Mouse (Mus musculus) limb, embryonic 15.5 days (tissue): ENCODE data around the gene Sun5. TPM values are rescaled to one million over a fixed set of nuclear protein-coding genes. Genes with fewer than 3 reads are reported as not detected.

Experiments used
- ATAC-seq: fragments of 200-750 bp; cut with Nextera tagmentation; 2 replicates; pipeline ENCODE4 v1.8.0; 2017; ENCODE audit warnings: low read depth, moderate TSS enrichment; ENCODE audit not compliant: insufficient number of reproducible peaks, low FRiP score, low TSS enrichment
- H3K27ac ChIP-seq: fragments of 300-500 bp; sonication (generic); 2 replicates; pipeline ENCODE4 v1.5.1; 2015; ENCODE audit warnings: moderate library complexity, mild to moderate bottlenecking, inconsistent platforms
- H3K27me3 ChIP-seq: fragments of 300-500 bp; sonication (generic); 2 replicates; pipeline ENCODE4 v1.6.1; 2015; ENCODE audit warnings: inconsistent platforms
- H3K36me3 ChIP-seq: fragments of 300-500 bp; sonication (generic); 2 replicates; pipeline ENCODE4 v1.6.1; 2015; ENCODE audit warnings: inconsistent platforms
- H3K4me1 ChIP-seq: fragments of 300-500 bp; sonication (generic); 2 replicates; pipeline ENCODE4 v1.6.1; 2015; ENCODE audit warnings: inconsistent platforms
- H3K4me2 ChIP-seq: fragments of 300-500 bp; sonication (generic); 2 replicates; pipeline ENCODE4 v1.6.1; 2015; ENCODE audit warnings: mild to moderate bottlenecking, inconsistent platforms
- H3K4me3 ChIP-seq: fragments of 300-500 bp; sonication (generic); 2 replicates; pipeline ENCODE4 v1.5.1; 2015; ENCODE audit warnings: mild to moderate bottlenecking, inconsistent platforms
- H3K9ac ChIP-seq: fragments of 300-500 bp; sonication (generic); 2 replicates; pipeline ENCODE4 v1.6.1; 2015; ENCODE audit warnings: inconsistent platforms
- H3K9me3 ChIP-seq: fragments of 300-500 bp; sonication (generic); 2 replicates; pipeline ENCODE4 v1.6.1; 2016; ENCODE audit warnings: inconsistent platforms
- WGBS: fragments of 180-500 bp; shearing (Covaris S2); methylation state at CpG from one replicate; pipeline ENCODE4 v1.1.7; 2015; 5-methylcytosine and 5-hydroxymethylcytosine counted together
- polyA plus RNA-seq: library from polyadenylated mRNA; unstranded; fragments of >200 nt; fragmentation: Nextera tagmentation; extraction: Ambion mirVana; gene quantifications from 2 replicates; pipeline ENCODE4 v1.2.1, GENCODE M21; 2015

Gene Sun5
- not detected in 2 replicates for polyA plus RNA-seq

DNA sequence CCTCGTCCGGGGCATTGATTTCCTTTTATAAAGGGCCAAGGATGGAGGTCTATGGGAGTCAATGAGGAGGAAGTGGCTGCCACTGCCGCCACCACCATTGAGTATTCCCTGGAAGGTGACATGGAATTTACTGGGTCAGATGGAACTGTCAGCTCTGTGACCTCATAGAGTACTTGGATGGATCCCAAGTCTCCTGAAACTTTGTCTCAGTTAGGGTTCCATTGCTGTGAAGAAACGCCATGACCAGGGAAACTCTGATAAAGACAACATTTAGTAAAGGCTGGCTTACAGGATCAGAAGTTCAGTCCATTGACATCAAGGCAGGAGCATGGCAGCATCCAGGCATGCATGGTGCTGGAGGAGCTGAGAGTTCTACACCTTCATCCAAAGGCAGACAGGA lies at the start of gene Sun5:
Sun5 (minus strand) TSS at position 101 of the 400 bp plus-strand sequence.
- no peak for ATAC-seq
- Histone ChIP-seq H3K36me3 (no peaks in the 10 kb centered on the region), H3K4me2 (no peak within 1 kb of the TSS), H3K9ac (no peak within 1 kb of the TSS), H3K27me3 (no peaks in the 10 kb centered on the region), H3K9me3 (no peaks in the 10 kb centered on the region), H3K27ac (no peak within 1 kb of the TSS), H3K4me3 (no peak within 1 kb of the TSS), H3K4me1 (no peaks in the 10 kb centered on the region)
- 85% methylated on average over 4 of the region's 4 CpGs for WGBS

DNA sequence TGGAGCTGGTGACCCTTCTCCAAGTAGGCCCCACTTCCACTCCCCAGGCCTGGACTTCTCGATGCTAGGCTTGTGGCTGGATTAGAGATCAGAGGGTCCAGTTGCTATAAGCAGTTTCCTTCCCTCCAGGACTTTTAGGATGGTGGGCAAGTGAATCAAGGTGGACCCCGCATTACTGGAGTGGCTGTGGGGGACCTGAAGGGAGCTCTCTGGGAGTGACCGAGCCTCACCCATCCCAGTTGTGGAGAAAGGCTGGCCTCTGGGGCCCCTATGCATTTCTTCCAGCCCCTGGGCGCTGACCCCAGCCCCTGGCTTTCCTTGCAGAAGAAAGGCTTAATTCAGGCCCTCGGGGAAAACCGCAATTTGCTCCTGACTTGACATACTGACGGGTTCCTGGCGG lies 47.0 kb upstream of the Sun5 start, which contains the start of gene Bpifb3:
Bpifb3 (plus strand) TSS at position 301 of the 400 bp plus-strand sequence.
- 74% methylated on average over 8 of the region's 8 CpGs for WGBS
- H3K9me3 ChIP-seq = no peaks in the 10 kb centered on the region

GRCm38 (mm10) chr2:153914151-153914550 lies 43.3 kb upstream of the Sun5 start:
- no peak overlapping the region for H3K4me3 ChIP-seq
- no peak overlapping the region for H3K4me2 ChIP-seq
- no peak overlapping the region for H3K9ac ChIP-seq
- H3K27me3 ChIP-seq = no peaks in the 10 kb centered on the region
- no peaks in the 10 kb centered on the region for H3K4me1 ChIP-seq
- H3K27ac ChIP-seq = no peak overlapping the region
- no peaks in the 10 kb centered on the region for H3K36me3 ChIP-seq
- WGBS = 74% methylated on average over 5 of the region's 5 CpGs
- ATAC-seq = no peak
- no peaks in the 10 kb centered on the region for H3K9me3 ChIP-seq

More for the DNA sequence above, 47.0 kb upstream of the Sun5 start, which contains the start of gene Bpifb3:
- H3K4me1 ChIP-seq = no peaks in the 10 kb centered on the region
- H3K4me2 ChIP-seq = no peak within 1 kb of the TSS
- H3K4me3 ChIP-seq = no peak within 1 kb of the TSS
- ATAC-seq = no peak
- H3K36me3 ChIP-seq = no peaks in the 10 kb centered on the region
- no peak within 1 kb of the TSS for H3K27ac ChIP-seq
- H3K27me3 ChIP-seq = no peaks in the 10 kb centered on the region
- no peak within 1 kb of the TSS for H3K9ac ChIP-seq

GRCm38 (mm10) chr2:153906626-153907025 lies 35.7 kb upstream of the Sun5 start:
- H3K9ac ChIP-seq = no peak overlapping the region
- no peak overlapping the region for H3K4me3 ChIP-seq
- H3K27ac ChIP-seq = no peak overlapping the region
- no peak for ATAC-seq
- no peaks in the 10 kb centered on the region for H3K36me3 ChIP-seq
- no peaks in the 10 kb centered on the region for H3K4me1 ChIP-seq
- no peaks in the 10 kb centered on the region for H3K27me3 ChIP-seq
- H3K9me3 ChIP-seq = no peaks in the 10 kb centered on the region
- no peak overlapping the region for H3K4me2 ChIP-seq
- 78% methylated on average over 4 of the region's 4 CpGs for WGBS

DNA sequence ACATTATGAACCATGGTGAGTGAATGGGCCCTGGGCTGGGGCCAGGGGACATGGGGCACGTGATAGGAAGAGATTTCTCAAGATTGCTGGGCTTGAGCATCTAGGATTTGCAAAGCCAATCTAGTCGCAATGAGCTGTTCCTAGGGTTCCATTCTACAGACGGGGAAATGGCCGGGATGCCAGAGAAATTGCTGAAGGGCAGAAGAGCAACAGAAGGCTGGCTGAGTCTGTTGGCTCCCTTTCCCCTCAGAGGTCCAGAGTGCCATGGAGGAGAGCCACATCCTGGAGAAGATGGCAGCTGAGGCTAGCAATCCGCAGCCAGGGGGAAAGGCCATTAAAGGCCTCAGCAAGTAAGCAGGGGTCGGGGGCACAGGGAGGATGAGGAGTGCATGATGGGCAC lies 31.8 kb upstream of the Sun5 start:
- Histone ChIP-seq H3K9me3 (no peaks in the 10 kb centered on the region), H3K36me3 (no peaks in the 10 kb centered on the region), H3K4me3 (no peak overlapping the region), H3K27me3 (no peaks in the 10 kb centered on the region), H3K9ac (no peak overlapping the region), H3K4me2 (no peak overlapping the region), H3K4me1 (no peaks in the 10 kb centered on the region), H3K27ac (no peak overlapping the region)
- no peak for ATAC-seq
- 80% methylated on average over 6 of the region's 6 CpGs for WGBS

DNA sequence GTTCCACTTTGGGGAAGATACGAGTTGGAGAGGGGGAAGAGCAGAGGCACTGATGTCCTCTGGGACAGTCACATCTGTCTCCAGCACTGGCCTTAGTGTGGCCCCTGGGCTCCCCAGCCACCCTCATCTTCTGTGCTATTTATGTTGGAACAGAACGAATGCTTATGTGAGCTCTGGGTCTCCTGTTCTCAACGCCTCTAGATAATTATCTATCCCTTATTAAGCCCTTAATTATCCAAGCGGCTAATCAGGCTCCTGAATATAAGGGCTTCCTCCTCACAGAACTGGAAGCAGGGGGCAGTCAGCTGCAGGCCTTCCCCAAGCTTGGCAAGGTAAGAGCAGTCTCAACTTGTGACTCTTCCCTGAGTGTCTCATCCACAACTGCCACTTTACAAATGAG lies 29.2 kb upstream of the Sun5 start, which contains the start of gene Bpifb6:
Bpifb6 (plus strand) TSS at position 301 of the 400 bp plus-strand sequence.
- no peak within 1 kb of the TSS for H3K4me2 ChIP-seq
- H3K9me3 ChIP-seq = no peaks in the 10 kb centered on the region
- no peaks in the 10 kb centered on the region for H3K36me3 ChIP-seq
- no peak within 1 kb of the TSS for H3K9ac ChIP-seq
- ATAC-seq = no peak
- no peaks in the 10 kb centered on the region for H3K4me1 ChIP-seq
- H3K27me3 ChIP-seq = no peaks in the 10 kb centered on the region
- no peak within 1 kb of the TSS for H3K27ac ChIP-seq
- 65% methylated on average over 4 of the region's 4 CpGs for WGBS
- H3K4me3 ChIP-seq = no peak within 1 kb of the TSS

DNA sequence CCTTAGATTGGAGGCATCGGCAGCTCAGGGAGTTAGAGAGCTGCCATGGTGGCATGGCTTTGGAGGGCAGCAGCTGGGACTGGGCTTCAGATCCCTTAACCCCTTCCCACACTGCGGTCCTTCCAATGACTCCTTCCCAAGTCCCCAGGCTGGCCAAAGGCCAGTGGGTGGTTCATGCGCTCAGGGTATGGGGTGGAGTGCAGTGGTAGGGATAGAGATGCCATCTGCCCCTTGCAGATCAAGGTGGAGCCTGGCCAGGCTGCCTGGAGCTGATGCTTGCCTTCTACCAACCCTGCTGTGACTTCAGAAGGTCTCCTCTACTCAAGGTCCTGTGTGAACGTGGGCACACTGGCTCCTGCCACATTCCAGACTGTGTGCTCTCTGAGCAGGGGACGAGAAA lies 28.2 kb upstream of the Sun5 start:
- Histone ChIP-seq H3K27me3 (no peaks in the 10 kb centered on the region), H3K36me3 (no peaks in the 10 kb centered on the region), H3K9ac (no peak overlapping the region), H3K9me3 (no peaks in the 10 kb centered on the region), H3K27ac (no peak overlapping the region), H3K4me1 (no peaks in the 10 kb centered on the region), H3K4me2 (no peak overlapping the region), H3K4me3 (no peak overlapping the region)
- ATAC-seq = no peak
- WGBS = 76% methylated on average over 5 of the region's 5 CpGs

DNA sequence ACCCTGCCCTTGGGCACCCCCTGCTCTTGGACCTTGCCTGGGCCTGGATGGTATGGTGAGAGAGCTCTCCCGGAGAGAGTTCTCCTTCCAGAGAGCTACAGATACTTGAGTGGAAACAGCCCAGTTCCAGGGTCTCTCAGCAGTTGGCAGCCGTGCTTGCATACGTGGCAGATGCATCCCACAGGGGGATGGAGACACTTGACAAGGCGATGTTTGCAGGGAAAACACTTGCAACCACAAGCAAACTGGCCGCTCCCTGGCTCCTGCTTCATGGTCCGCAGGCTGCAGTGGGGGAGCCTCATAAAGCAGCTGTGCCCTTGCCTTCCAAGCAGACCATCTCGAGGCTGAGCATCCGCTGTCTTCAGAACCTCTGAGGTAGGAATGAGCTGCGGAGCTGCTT lies 3.9 kb upstream of the Sun5 start, which contains the start of gene Bpifb2:
Bpifb2 (plus strand) TSS at position 301 of the 400 bp plus-strand sequence.
- H3K4me2 ChIP-seq = no peak within 1 kb of the TSS
- H3K4me3 ChIP-seq = no peak within 1 kb of the TSS
- no peaks in the 10 kb centered on the region for H3K36me3 ChIP-seq
- H3K27me3 ChIP-seq = no peaks in the 10 kb centered on the region
- no peak within 1 kb of the TSS for H3K9ac ChIP-seq
- no peak for ATAC-seq
- WGBS = 77% methylated on average over 9 of the region's 9 CpGs
- no peak within 1 kb of the TSS for H3K27ac ChIP-seq
- H3K4me1 ChIP-seq = no peaks in the 10 kb centered on the region
- no peaks in the 10 kb centered on the region for H3K9me3 ChIP-seq

DNA sequence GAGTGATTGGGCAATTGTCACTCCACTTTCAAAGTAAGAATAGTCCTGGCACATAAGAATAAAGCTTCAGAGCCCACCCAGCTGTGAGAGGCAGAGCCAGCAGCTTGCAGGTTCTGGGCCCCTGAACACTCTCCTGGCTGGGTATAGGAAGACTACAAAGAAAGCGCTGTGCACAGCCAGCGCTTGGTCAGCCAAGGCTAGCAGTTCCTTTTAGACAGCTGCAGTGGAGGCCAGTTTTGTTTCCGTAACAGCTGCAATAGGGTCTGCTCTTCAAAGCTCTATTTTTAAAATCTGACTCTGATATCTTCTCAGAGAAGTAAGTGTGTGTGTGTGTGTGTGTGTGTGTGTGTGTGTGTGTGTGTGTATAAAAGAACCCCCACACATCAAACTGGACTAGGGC lies 8.9 kb downstream of the Sun5 start:
- Histone ChIP-seq H3K4me1 (0 out of 2 replicates have a peak, but pooled peaks cover 4% of the 10 kb centered on the region), H3K4me3 (no peak overlapping the region), H3K4me2 (no peak overlapping the region), H3K27ac (no peak overlapping the region), H3K27me3 (no peaks in the 10 kb centered on the region), H3K9ac (no peak overlapping the region), H3K9me3 (no peaks in the 10 kb centered on the region), H3K36me3 (no peaks in the 10 kb centered on the region)
- ATAC-seq = no peak
- 73% methylated on average over 3 of the region's 3 CpGs for WGBS

GRCm38 (mm10) chr2:153860715-153861114 lies 10.2 kb downstream of the Sun5 start:
- H3K27ac ChIP-seq = no peak overlapping the region
- H3K4me3 ChIP-seq = no peak overlapping the region
- H3K9ac ChIP-seq = no peak overlapping the region
- 0 out of 2 replicates have a peak, but pooled peaks have one; percentile 41 for ATAC-seq
- H3K4me2 ChIP-seq = no peak overlapping the region
- H3K27me3 ChIP-seq = no peaks in the 10 kb centered on the region
- 0 out of 2 replicates have a peak, but pooled peaks cover 4% of the 10 kb centered on the region for H3K4me1 ChIP-seq
- H3K36me3 ChIP-seq = no peaks in the 10 kb centered on the region
- H3K9me3 ChIP-seq = no peaks in the 10 kb centered on the region
- 50% methylated on average over 3 of the region's 3 CpGs for WGBS

DNA sequence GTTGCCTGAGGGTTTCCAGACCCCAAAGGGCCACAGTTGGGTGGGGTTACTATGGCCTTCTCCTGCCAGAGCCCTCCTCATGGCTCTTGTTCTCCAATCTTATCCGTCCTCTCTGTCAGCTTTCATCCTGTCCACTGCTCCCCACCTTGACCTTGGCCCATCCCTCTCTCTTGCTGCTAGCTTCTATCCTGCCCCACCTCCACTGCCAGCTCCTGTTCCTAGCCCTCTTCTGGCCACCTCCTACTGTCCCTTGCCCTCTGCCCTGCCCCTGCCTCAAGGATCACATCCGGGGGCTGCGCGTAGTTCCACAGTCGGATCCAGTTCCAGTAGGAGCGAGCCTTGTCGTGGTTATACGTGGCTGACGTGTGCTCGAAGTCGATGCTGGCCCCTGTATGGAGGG lies 10.6 kb downstream of the Sun5 start:
- no peak for ATAC-seq
- H3K9ac ChIP-seq = no peak overlapping the region
- H3K27ac ChIP-seq = no peak overlapping the region
- WGBS = 87% methylated on average over 11 of the region's 11 CpGs
- no peaks in the 10 kb centered on the region for H3K27me3 ChIP-seq
- H3K4me1 ChIP-seq = 0 out of 2 replicates have a peak, but pooled peaks cover 4% of the 10 kb centered on the region
- no peak overlapping the region for H3K4me2 ChIP-seq
- no peak overlapping the region for H3K4me3 ChIP-seq
- no peaks in the 10 kb centered on the region for H3K9me3 ChIP-seq
- H3K36me3 ChIP-seq = no peaks in the 10 kb centered on the region

- Histone ChIP-seq H3K9me3 (no peaks in the 10 kb centered on the region), H3K27ac (no peak overlapping the region), H3K9ac (no peak overlapping the region), H3K4me3 (no peak overlapping the region), H3K4me1 (0 out of 2 replicates have a peak, but pooled peaks cover 4% of the 10 kb centered on the region), H3K4me2 (no peak overlapping the region), H3K27me3 (no peaks in the 10 kb centered on the region), H3K36me3 (no peaks in the 10 kb centered on the region)
- ATAC-seq = no peak
- WGBS = 80% methylated on average over 2 of the region's 2 CpGs
Measured at GRCm38 (mm10) chr2:153859581-153859980, 11.3 kb downstream of the Sun5 start.

DNA sequence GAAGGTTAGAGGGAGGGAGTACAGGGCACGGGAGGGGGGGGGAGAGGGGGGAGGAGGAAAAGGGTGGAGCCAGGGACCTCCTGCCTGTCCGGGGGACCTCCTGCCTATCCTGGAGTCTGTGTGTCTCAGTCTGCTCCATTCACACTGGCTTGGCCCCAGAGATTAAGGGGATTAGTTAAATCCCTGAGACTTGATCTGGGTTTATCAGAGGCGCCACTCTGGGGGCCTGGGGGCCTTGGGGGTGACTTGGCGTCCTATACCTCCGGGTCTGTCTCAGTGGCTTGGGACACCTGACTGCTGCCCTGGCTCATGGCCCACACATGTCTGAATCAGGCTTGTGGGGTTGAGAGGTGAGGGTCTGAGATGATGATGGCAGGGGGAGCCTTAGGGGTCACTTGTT lies 17.3 kb downstream of the Sun5 start:
- H3K27me3 ChIP-seq = no peaks in the 10 kb centered on the region
- peak; percentile 31; the same call in 1 of the 2 replicates for ATAC-seq

More for the DNA sequence above, 17.3 kb downstream of the Sun5 start:
- WGBS = 24% methylated on average over 5 of the region's 5 CpGs
- no peak overlapping the region for H3K9ac ChIP-seq
- H3K27ac ChIP-seq = no peak overlapping the region
- H3K4me1 ChIP-seq = no peaks in the 10 kb centered on the region
- no peaks in the 10 kb centered on the region for H3K9me3 ChIP-seq
- no peak overlapping the region for H3K4me3 ChIP-seq
- H3K4me2 ChIP-seq = no peak overlapping the region
- H3K36me3 ChIP-seq = no peaks in the 10 kb centered on the region
